Mouse (Mus musculus): ENCODE measurements around the gene Cct4. TPM values are rescaled to one million over a fixed set of nuclear protein-coding genes. Genes with fewer than 3 reads are reported as not detected.

The Cct4 gene
- polyA plus RNA-seq, 1 experiment from 2014 or later, result 275 TPM

- WGBS (ENCODE audit: insufficient replicate concordance), result 76% methylated on average over 1 of the region's 1 CpGs
- Histone ChIP-seq H3K9me3 (replicated peaks; ENCODE audit: control insufficient read depth, low read length) (no peaks in the 10 kb centered on the region), H3K9ac (ENCODE audit: low read depth, low read length) (no peak overlapping the region), H3K4me2 (no peak overlapping the region), H3K27ac (ENCODE audit: low read depth, low read length) (no peak overlapping the region), H3K36me3 (ENCODE audit: control insufficient read depth, insufficient read depth, low read length) (peaks cover 4% of the 10 kb centered on the region; the same call in 1 of the 2 replicates), H3K4me3 (ENCODE audit: low read depth, low read length) (no peak overlapping the region), H3K27me3 (ENCODE audit: control insufficient read depth, insufficient read depth, low read length) (no peaks in the 10 kb centered on the region), H3K4me1 (ENCODE audit: control insufficient read depth, insufficient read depth, low read length) (peaks cover 11% of the 10 kb centered on the region)
- no peak for ATAC-seq (replicated peaks; ENCODE audit: insufficient number of reproducible peaks, low FRiP score, low TSS enrichment)
These were observed 11.6 kb upstream of the Cct4 start for GRCm38 (mm10) chr11:22978711-22979110.

GRCm38 (mm10) chr11:22979221-22979620 lies 11.1 kb upstream of the Cct4 start:
- no peak overlapping the region for H3K4me3 ChIP-seq (ENCODE audit: low read depth, low read length)
- no peak overlapping the region for H3K9ac ChIP-seq (ENCODE audit: low read depth, low read length)
- no peaks in the 10 kb centered on the region for H3K9me3 ChIP-seq (replicated peaks; ENCODE audit: control insufficient read depth, low read length)
- H3K27ac ChIP-seq (ENCODE audit: low read depth, low read length), result no peak overlapping the region
- no peaks in the 10 kb centered on the region for H3K27me3 ChIP-seq (ENCODE audit: control insufficient read depth, insufficient read depth, low read length)
- H3K36me3 ChIP-seq (ENCODE audit: control insufficient read depth, insufficient read depth, low read length), result peaks cover 3% of the 10 kb centered on the region; the same call in 1 of the 2 replicates
- WGBS (ENCODE audit: insufficient replicate concordance), result 79% methylated on average over 1 of the region's 1 CpGs
- H3K4me2 ChIP-seq, result no peak overlapping the region
- H3K4me1 ChIP-seq (ENCODE audit: control insufficient read depth, insufficient read depth, low read length), result peaks cover 9% of the 10 kb centered on the region
- ATAC-seq (replicated peaks; ENCODE audit: insufficient number of reproducible peaks, low FRiP score, low TSS enrichment), result no peak

DNA sequence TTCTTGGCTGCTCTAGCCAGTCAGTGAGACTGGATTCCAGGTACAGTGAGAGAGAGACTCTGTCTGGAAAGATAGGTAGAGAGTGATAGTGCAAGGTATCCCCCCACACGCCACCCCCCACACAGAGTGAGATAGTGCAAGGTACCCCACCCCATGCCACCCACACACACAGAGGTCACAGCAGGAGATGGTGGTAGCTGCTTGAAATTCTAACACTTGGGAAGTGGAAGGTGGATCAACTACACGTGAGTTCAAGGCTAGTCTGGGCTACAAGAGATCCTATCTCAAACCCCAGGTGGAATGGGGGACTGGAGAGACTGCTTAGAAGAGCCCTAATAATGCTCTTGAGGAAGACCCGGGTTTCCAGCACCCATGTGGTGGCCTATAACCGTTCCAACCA lies 9.3 kb upstream of the Cct4 start:
- Histone ChIP-seq H3K9ac (ENCODE audit: low read depth, low read length) (peak overlapping the region; percentile 86), H3K27ac (ENCODE audit: low read depth, low read length) (no peak overlapping the region), H3K9me3 (replicated peaks; ENCODE audit: control insufficient read depth, low read length) (no peaks in the 10 kb centered on the region), H3K4me3 (ENCODE audit: low read depth, low read length) (peak overlapping the region; percentile 64), H3K4me1 (ENCODE audit: control insufficient read depth, insufficient read depth, low read length) (peaks cover 7% of the 10 kb centered on the region), H3K4me2 (peak overlapping the region; percentile 84), H3K36me3 (ENCODE audit: control insufficient read depth, insufficient read depth, low read length) (peaks cover 3% of the 10 kb centered on the region; the same call in 1 of the 2 replicates), H3K27me3 (ENCODE audit: control insufficient read depth, insufficient read depth, low read length) (no peaks in the 10 kb centered on the region)
- WGBS (ENCODE audit: insufficient replicate concordance), result 39% methylated on average over 4 of the region's 4 CpGs
- no peak for ATAC-seq (replicated peaks; ENCODE audit: insufficient number of reproducible peaks, low FRiP score, low TSS enrichment)

- 3% methylated on average over 12 of the region's 12 CpGs for WGBS (ENCODE audit: insufficient replicate concordance)
These were observed 8.8 kb upstream of the Cct4 start for GRCm38 (mm10) chr11:22981543-22981950.

GRCm38 (mm10) chr11:22981984-22982757 lies 8.1 kb upstream of the Cct4 start, which contains the start of the genes Gm28048 and Commd1:
Gm28048 (minus strand) TSS chr11:22982090.
Commd1 (minus strand) TSS chr11:22982382.
- Histone ChIP-seq H3K4me2 (peak within 1 kb of the TSS; percentile 84), H3K4me3 (ENCODE audit: low read depth, low read length) (peak within 1 kb of the TSS; percentile 64), H3K27me3 (ENCODE audit: control insufficient read depth, insufficient read depth, low read length) (no peaks in the 10 kb centered on the region), H3K27ac (ENCODE audit: low read depth, low read length) (peak within 1 kb of the TSS; percentile 98), H3K36me3 (ENCODE audit: control insufficient read depth, insufficient read depth, low read length) (0 out of 2 replicates have a peak, but pooled peaks cover 3% of the 10 kb centered on the region), H3K4me1 (ENCODE audit: control insufficient read depth, insufficient read depth, low read length) (peaks cover 7% of the 10 kb centered on the region), H3K9ac (ENCODE audit: low read depth, low read length) (peak within 1 kb of the TSS; percentile 86), H3K9me3 (replicated peaks; ENCODE audit: control insufficient read depth, low read length) (no peaks in the 10 kb centered on the region)
- ATAC-seq (replicated peaks; ENCODE audit: insufficient number of reproducible peaks, low FRiP score, low TSS enrichment), result peak; percentile 85
- 3% methylated on average over 42 of the region's 42 CpGs for WGBS (ENCODE audit: insufficient replicate concordance)

More at GRCm38 (mm10) chr11:22981543-22981950, 8.8 kb upstream of the Cct4 start:
- Histone ChIP-seq H3K4me3 (ENCODE audit: low read depth, low read length) (peak overlapping the region; percentile 64), H3K9me3 (replicated peaks; ENCODE audit: control insufficient read depth, low read length) (no peaks in the 10 kb centered on the region), H3K36me3 (ENCODE audit: control insufficient read depth, insufficient read depth, low read length) (peaks cover 3% of the 10 kb centered on the region; the same call in 1 of the 2 replicates), H3K4me2 (peak overlapping the region; percentile 84), H3K27ac (ENCODE audit: low read depth, low read length) (peak overlapping the region; percentile 98), H3K27me3 (ENCODE audit: control insufficient read depth, insufficient read depth, low read length) (no peaks in the 10 kb centered on the region), H3K4me1 (ENCODE audit: control insufficient read depth, insufficient read depth, low read length) (peaks cover 7% of the 10 kb centered on the region), H3K9ac (ENCODE audit: low read depth, low read length) (peak overlapping the region; percentile 86)
- ATAC-seq (replicated peaks; ENCODE audit: insufficient number of reproducible peaks, low FRiP score, low TSS enrichment), result peak; percentile 44

DNA sequence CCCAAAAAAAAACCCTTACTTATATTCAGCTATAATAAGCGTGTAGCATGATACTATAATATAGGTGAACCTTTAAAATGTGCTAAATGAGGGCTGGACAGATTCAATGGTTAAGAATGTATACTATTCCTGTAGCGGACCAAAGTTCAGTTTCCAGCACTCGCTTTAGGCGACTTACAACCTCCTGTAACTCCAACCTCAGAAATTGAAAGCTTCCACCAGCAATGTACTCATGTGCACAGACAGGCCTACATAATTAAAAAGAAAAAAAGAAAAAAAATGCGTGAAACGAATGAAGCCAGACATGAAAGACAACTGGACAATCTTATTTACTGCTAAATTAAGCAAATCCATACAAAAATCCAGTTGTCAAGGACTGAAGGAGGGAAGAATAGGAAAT lies 7.5 kb upstream of the Cct4 start:
- Histone ChIP-seq H3K9ac (ENCODE audit: low read depth, low read length) (no peak overlapping the region), H3K4me2 (no peak overlapping the region), H3K4me3 (ENCODE audit: low read depth, low read length) (no peak overlapping the region; the same call in 1 of the 2 replicates), H3K4me1 (ENCODE audit: control insufficient read depth, insufficient read depth, low read length) (peaks cover 7% of the 10 kb centered on the region), H3K36me3 (ENCODE audit: control insufficient read depth, insufficient read depth, low read length) (0 out of 2 replicates have a peak, but pooled peaks cover 3% of the 10 kb centered on the region), H3K27me3 (ENCODE audit: control insufficient read depth, insufficient read depth, low read length) (no peaks in the 10 kb centered on the region), H3K9me3 (replicated peaks; ENCODE audit: control insufficient read depth, low read length) (no peaks in the 10 kb centered on the region), H3K27ac (ENCODE audit: low read depth, low read length) (no peak overlapping the region)
- no peak for ATAC-seq (replicated peaks; ENCODE audit: insufficient number of reproducible peaks, low FRiP score, low TSS enrichment)
- 69% methylated on average over 6 of the region's 6 CpGs for WGBS (ENCODE audit: insufficient replicate concordance)

- Histone ChIP-seq H3K27ac (ENCODE audit: low read depth, low read length) (no peak overlapping the region), H3K9ac (ENCODE audit: low read depth, low read length) (no peak overlapping the region), H3K4me2 (no peak overlapping the region), H3K4me1 (ENCODE audit: control insufficient read depth, insufficient read depth, low read length) (peaks cover 10% of the 10 kb centered on the region), H3K9me3 (replicated peaks; ENCODE audit: control insufficient read depth, low read length) (no peaks in the 10 kb centered on the region), H3K4me3 (ENCODE audit: low read depth, low read length) (no peak overlapping the region), H3K27me3 (ENCODE audit: control insufficient read depth, insufficient read depth, low read length) (no peaks in the 10 kb centered on the region), H3K36me3 (ENCODE audit: control insufficient read depth, insufficient read depth, low read length) (no peaks in the 10 kb centered on the region)
- WGBS (ENCODE audit: insufficient replicate concordance), result 75% methylated on average over 3 of the region's 3 CpGs
- ATAC-seq (replicated peaks; ENCODE audit: insufficient number of reproducible peaks, low FRiP score, low TSS enrichment), result no peak
These were observed 4.8 kb upstream of the Cct4 start for GRCm38 (mm10) chr11:22985510-22985909.

DNA sequence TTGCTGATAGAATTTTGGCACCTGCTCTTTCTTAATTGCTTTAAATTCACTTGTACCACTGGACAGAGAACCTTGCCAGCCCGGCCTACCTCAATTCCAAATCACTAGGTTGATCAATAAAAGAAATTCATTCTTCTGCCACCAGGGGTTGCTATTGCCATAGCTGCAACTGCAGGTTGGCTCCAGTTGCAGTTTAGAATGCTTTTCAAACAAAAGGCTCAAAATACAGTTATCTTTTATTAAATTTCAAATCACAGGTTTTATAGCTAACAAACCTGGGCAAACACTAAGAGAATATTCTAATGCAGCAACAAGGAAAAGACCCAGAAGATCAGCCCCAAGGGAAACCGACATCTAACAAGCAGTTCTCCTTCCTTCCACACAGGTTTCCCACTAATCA lies 3.0 kb upstream of the Cct4 start:
- no peak for ATAC-seq (replicated peaks; ENCODE audit: insufficient number of reproducible peaks, low FRiP score, low TSS enrichment)
- H3K9me3 ChIP-seq (replicated peaks; ENCODE audit: control insufficient read depth, low read length), result no peaks in the 10 kb centered on the region
- H3K4me1 ChIP-seq (ENCODE audit: control insufficient read depth, insufficient read depth, low read length), result peaks cover 12% of the 10 kb centered on the region
- 53% methylated on average over 2 of the region's 2 CpGs for WGBS (ENCODE audit: insufficient replicate concordance)
- no peak overlapping the region for H3K4me3 ChIP-seq (ENCODE audit: low read depth, low read length)
- H3K27ac ChIP-seq (ENCODE audit: low read depth, low read length), result no peak overlapping the region
- no peak overlapping the region for H3K9ac ChIP-seq (ENCODE audit: low read depth, low read length)
- no peaks in the 10 kb centered on the region for H3K36me3 ChIP-seq (ENCODE audit: control insufficient read depth, insufficient read depth, low read length)
- H3K27me3 ChIP-seq (ENCODE audit: control insufficient read depth, insufficient read depth, low read length), result no peaks in the 10 kb centered on the region
- H3K4me2 ChIP-seq, result no peak overlapping the region

Measured in heart, embryonic 11.5 days (tissue).